Mouse (Mus musculus) midbrain, embryonic 11.5 days (tissue): ENCODE measurements at regions not wholly inside any gene's neighbourhood (a gene's known extent, or its start where the extent isn't known, plus 50 kb on each side); places are given as distances from the start of the nearest gene placed in this dataset.

Experiments used
- ATAC-seq: fragments of 200-750 bp; cut with Nextera tagmentation; 2 replicates; pipeline ENCODE4 v1.8.0; 2017; ENCODE audit warnings: moderate TSS enrichment, moderate library complexity; ENCODE audit not compliant: low FRiP score
- DNase-seq: peaks from one replicate; pipeline ENCODE4 v3.0.0; 2015; ENCODE audit warnings: low spot score; ENCODE audit errors: missing footprints
- H3K27ac ChIP-seq: fragments of 300-500 bp; sonication (generic); 2 replicates; pipeline ENCODE4 v1.5.1; 2014; ENCODE audit warnings: low read depth, low read length
- H3K27me3 ChIP-seq: fragments of 300-500 bp; sonication (generic); 2 replicates; pipeline ENCODE4 v1.6.1; 2014; ENCODE audit warnings: mild to moderate bottlenecking, low read length, moderate library complexity, mixed read lengths; ENCODE audit not compliant: control insufficient read depth, insufficient read depth
- H3K36me3 ChIP-seq: fragments of 300-500 bp; sonication (generic); 2 replicates; pipeline ENCODE4 v1.6.1; 2014; ENCODE audit warnings: mild to moderate bottlenecking, low read length, moderate library complexity, mixed read lengths; ENCODE audit not compliant: control insufficient read depth, insufficient read depth
- H3K4me1 ChIP-seq: fragments of 300-500 bp; sonication (generic); 2 replicates; pipeline ENCODE4 v1.6.1; 2014; ENCODE audit warnings: low read length; ENCODE audit not compliant: control insufficient read depth, insufficient read depth
- H3K4me2 ChIP-seq: fragments of 300-500 bp; sonication (generic); 2 replicates; pipeline ENCODE4 v1.6.1; 2014; ENCODE audit warnings: mild to moderate bottlenecking, moderate library complexity
- H3K4me3 ChIP-seq: fragments of 300-500 bp; sonication (generic); 2 replicates; pipeline ENCODE4 v1.5.1; 2014; ENCODE audit warnings: low read depth, low read length
- H3K9ac ChIP-seq: fragments of 300-500 bp; sonication (generic); 2 replicates; pipeline ENCODE4 v1.6.1; 2014; ENCODE audit warnings: low read length
- H3K9me3 ChIP-seq: fragments of 300-500 bp; sonication (generic); 2 replicates; pipeline ENCODE4 v1.6.1; 2016; ENCODE audit warnings: low read length; ENCODE audit not compliant: control insufficient read depth
- WGBS: fragments of 180-500 bp; shearing (Covaris S2); extraction: QIAGEN DNeasy Blood & Tissue Kit; methylation state at CpG from one replicate; pipeline ENCODE4 v1.1.7; 2014; 5-methylcytosine and 5-hydroxymethylcytosine counted together

DNA sequence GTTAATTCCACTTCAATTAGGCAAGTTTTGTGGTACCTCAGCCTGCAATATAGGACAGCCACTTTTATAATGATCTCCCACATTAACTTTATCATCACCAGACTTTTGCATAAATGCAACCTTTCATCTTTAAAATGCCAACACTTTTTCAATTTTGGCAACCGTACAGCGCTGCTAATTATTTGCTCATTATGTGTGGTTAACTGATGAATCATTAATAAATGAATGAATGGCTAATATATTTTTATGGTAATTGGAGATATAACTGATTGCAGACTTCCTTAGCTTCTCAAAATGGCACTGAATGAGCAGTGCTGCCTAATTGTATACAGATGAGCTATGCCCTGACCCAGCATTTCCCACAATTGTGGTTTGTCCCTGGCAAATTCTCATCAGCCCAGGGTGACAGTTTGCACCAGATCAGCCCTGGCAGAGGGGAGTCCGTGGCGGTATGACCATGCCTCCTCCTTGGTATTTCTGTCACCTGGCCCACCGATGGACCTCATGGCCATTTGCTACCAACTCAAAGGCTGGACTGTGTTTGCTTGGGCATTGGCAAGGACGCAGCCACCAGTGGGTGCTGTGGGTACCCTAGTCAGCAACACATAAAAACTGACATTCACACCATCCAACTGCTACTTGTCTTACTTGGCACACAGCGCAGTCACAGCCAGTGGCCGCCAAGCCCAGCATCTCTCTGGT lies 173.7 kb upstream of the Lmo4 start:
- H3K4me2 ChIP-seq = no peak overlapping the region
- ATAC-seq (no peak), DNase-seq (peak; percentile 73)
- no peak overlapping the region for H3K27ac ChIP-seq
- WGBS = 93% methylated on average over 8 of the region's 8 CpGs
- H3K9me3 ChIP-seq = no peaks in the 10 kb centered on the region
- no peaks in the 10 kb centered on the region for H3K36me3 ChIP-seq
- no peaks in the 10 kb centered on the region for H3K27me3 ChIP-seq
- peaks cover 7% of the 10 kb centered on the region for H3K4me1 ChIP-seq
- H3K9ac ChIP-seq = no peak overlapping the region
- H3K4me3 ChIP-seq = no peak overlapping the region

DNA sequence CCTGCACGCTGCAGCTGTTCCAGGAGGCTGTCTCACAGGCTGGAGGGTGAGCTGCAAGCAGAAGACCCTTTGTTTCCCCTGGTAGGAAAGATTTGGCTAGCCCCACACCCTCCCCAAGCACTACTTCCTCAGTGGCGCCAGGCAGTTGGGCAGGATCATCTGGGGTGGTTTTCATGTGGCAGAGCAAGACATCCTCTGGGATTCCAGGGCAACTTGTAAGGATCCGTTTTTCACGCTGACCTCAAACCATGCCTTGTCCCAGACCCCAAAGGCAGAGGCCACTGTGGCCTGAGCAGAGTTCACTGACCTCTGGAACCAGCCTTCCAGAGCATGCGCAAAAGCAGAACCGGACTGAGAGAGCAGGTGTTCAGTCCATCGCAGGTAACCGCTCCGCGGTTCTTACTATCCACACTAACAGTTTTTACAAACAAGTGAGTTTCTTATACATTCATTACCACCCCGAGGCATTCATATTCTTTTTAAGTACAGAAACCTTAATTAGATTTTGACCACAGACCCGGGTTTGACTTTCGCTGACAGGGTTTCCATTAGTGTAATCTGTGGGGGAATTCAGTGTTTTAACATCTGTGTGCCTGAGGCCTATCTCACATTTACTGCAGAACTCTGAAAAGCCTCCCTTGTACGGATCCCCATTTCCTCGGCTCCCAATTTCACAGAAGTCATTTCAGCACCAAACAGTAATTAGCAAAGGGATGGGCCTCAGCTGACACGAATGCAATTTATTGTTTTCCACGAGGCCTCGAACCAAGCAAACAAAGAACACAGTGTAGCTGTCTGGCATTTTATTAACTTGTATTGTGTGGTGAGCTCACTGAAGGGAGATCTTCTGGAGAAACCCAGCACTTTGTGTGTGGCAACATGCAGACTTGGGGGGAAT lies 172.9 kb upstream of the Lmo4 start:
- DNase-seq (peak; percentile 88), ATAC-seq (no peak)
- Histone ChIP-seq H3K9ac (no peak overlapping the region), H3K4me3 (no peak overlapping the region), H3K27me3 (no peaks in the 10 kb centered on the region), H3K4me2 (no peak overlapping the region), H3K36me3 (no peaks in the 10 kb centered on the region), H3K27ac (no peak overlapping the region), H3K9me3 (no peaks in the 10 kb centered on the region), H3K4me1 (peaks cover 7% of the 10 kb centered on the region)
- WGBS = 54% methylated on average over 18 of the region's 18 CpGs

DNA sequence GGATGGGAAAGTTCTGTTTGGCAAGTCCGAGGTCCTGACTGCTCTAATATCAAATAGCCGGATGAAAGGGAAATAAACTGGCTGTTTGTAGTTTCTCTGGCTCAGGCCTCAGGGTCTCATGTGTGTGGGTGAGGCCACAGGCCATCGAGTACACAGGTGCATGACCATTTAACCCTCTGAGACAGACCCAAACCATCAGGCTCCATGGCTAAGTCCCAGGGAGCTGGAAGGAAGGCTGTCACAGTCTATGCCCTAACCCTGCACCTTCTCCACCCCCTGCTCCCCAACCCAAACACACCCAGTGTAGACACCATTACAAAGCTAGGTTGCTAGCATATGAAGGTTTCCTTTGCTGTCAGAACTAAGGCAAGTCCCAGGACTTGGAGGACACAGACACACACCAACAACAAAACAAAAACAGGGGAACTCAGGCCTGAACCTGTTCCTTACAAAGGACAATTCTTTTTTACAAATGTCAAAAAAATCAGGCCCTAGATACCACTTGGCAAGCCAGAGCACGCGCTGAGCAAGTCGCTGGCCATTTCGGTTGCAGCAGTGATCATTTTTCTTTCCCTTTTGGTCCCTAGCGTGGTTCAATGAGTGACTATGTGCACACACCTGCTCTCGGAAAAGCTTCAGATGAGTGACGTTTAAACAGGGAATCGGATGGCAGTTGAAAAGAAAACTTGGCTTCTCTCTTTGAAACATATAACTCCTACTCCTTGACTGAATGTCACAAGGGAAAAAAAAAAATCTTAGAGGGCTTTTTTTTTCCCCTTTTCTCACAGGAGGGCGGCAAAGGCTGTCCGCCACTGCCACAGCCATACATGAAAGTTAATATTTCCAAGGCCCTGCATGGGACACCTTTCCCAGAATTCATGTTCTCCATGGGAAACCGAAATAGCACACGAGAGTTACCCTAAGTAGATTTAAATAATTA lies 171.7 kb upstream of the Lmo4 start:
- Histone ChIP-seq H3K4me1 (peaks cover 7% of the 10 kb centered on the region), H3K4me2 (no peak overlapping the region), H3K36me3 (no peaks in the 10 kb centered on the region), H3K4me3 (no peak overlapping the region), H3K27ac (no peak overlapping the region), H3K27me3 (no peaks in the 10 kb centered on the region), H3K9me3 (no peaks in the 10 kb centered on the region), H3K9ac (no peak overlapping the region)
- WGBS = 79% methylated on average over 15 of the region's 15 CpGs
- DNase-seq (peak; percentile 77), ATAC-seq (no peak)

DNA sequence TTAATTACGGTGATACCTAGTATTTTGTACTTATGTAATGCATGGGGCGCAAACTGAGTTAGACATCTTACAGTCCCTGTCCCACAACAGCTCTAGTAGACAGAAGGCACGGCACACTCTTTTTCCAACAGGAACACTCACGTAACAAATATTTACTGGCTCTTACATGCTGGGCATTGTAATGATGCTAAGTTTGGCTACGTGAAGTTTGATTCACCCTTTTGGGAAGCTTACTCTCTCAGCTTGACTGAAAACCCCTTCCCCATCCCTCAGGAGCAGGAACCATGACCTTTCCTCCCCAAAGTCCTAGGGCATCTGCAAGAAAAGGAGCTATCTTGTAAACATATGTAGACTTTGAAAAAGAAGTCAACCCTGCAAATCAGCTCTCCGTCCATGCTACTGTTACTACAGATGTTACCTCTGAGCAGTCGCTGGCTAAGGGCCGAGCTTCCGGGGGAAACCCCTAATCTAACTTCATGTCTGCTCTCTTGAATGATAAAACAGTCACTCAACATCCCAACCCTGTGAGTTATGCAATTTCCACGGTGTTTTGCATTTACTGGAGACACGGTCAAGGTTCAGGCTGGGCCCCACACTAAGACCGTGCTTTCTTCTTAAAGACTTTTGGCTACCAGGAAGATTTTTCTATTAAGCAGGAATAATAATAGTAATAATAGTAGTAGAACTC lies 170.8 kb upstream of the Lmo4 start:
- Histone ChIP-seq H3K9ac (no peak overlapping the region), H3K4me2 (no peak overlapping the region), H3K27ac (no peak overlapping the region), H3K27me3 (no peaks in the 10 kb centered on the region), H3K4me3 (no peak overlapping the region), H3K9me3 (no peaks in the 10 kb centered on the region), H3K36me3 (no peaks in the 10 kb centered on the region), H3K4me1 (peaks cover 7% of the 10 kb centered on the region)
- DNase-seq = no peak
- no peak for ATAC-seq
- WGBS = 88% methylated on average over 12 of the region's 12 CpGs

DNA sequence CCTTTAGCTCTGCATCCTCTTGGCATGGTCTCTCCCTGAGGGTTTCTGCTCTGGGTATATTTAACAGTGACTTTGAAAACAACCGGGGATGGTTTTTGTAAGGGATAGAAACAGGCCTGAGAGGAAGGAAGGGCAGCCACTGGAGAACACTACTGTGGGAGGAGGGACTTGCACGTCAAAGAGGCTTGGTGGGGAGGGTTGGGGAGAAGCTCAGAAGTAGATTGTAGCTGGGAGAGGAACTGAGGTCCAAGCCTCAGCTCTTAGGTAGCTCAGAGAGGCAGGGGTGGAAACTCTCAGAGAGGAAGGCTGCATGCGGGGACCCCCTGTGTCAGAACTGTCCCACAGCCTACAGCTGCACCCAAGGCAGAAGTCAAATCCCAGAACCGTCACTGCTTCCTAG lies 163.3 kb upstream of the Lmo4 start:
- Histone ChIP-seq H3K9ac (no peak overlapping the region), H3K36me3 (no peaks in the 10 kb centered on the region), H3K27me3 (no peaks in the 10 kb centered on the region), H3K9me3 (no peaks in the 10 kb centered on the region), H3K4me2 (no peak overlapping the region), H3K4me3 (no peak overlapping the region), H3K27ac (no peak overlapping the region), H3K4me1 (peaks cover 5% of the 10 kb centered on the region; the same call in 1 of the 2 replicates)
- peak; percentile 81 for DNase-seq
- ATAC-seq = no peak
- WGBS = 66% methylated on average over 4 of the region's 4 CpGs

DNA sequence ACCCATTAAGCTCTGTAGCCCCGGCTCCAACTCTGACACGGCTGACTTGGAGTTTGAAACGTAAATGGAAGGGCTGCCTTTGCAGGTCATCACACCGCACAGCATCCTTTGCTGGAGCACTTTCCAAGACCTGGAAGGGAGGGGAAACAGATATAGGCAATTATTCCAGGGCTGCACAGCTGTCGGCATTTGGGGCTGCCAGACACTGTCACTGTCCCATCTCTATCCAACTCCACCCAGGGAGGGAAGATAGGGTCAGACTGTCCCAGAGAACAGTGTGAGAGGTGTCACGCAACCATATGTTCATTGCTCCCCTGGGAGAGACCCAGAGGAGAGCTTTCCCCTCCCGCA lies 162.7 kb upstream of the Lmo4 start:
- ATAC-seq (peak; percentile 66), DNase-seq (no peak)
- Histone ChIP-seq H3K27ac (no peak overlapping the region), H3K4me1 (peaks cover 5% of the 10 kb centered on the region; the same call in 1 of the 2 replicates), H3K4me2 (peak overlapping the region; percentile 56), H3K9ac (peak overlapping the region; percentile 41; the same call in 1 of the 2 replicates), H3K36me3 (no peaks in the 10 kb centered on the region), H3K27me3 (no peaks in the 10 kb centered on the region), H3K4me3 (peak overlapping the region; percentile 24), H3K9me3 (no peaks in the 10 kb centered on the region)
- WGBS = 20% methylated on average over 7 of the region's 7 CpGs

DNA sequence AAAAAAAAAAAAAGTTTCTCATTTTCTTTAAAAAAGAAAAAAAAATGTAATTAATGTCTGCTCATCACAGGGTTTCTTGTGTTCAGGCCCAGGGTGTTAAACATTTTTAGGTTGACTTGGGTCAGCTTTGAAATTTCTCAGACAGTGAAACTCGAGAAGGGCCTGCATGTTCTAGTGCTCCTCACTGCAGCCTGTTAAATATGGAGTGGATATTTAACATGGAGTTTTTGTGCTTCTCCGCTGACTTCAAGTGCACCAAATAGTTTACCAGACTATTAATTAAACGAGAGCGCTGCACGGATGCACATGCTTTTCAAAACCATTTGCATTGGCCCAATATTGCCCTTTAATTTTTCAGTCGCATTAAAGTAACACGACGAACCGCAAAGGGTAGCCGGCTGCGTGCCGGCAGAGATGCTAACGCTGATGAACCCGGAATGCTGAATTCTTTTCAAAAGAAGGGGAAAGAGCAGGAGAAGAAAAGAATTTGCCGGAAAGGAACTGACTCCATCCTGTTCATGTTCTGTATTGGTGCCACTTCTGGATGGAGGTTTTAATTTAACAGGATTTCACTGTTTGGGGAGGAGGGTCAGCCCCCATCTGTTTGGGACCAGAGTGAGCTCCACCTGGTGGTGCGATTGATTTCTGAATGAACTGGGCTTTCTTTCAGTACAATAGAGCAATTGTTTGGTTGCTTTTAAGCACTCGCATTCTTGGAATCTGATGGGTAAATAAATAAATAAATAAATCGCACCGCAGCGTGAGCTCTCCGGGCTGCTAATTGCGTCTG lies 162.2 kb upstream of the Lmo4 start:
- ATAC-seq (peak; percentile 71), DNase-seq (peak; percentile 94)
- Histone ChIP-seq H3K4me1 (peaks cover 5% of the 10 kb centered on the region; the same call in 1 of the 2 replicates), H3K4me3 (peak overlapping the region; percentile 24), H3K27me3 (no peaks in the 10 kb centered on the region), H3K27ac (no peak overlapping the region), H3K4me2 (peak overlapping the region; percentile 56), H3K9me3 (no peaks in the 10 kb centered on the region), H3K9ac (peak overlapping the region; percentile 41; the same call in 1 of the 2 replicates), H3K36me3 (no peaks in the 10 kb centered on the region)
- WGBS = 27% methylated on average over 22 of the region's 22 CpGs

DNA sequence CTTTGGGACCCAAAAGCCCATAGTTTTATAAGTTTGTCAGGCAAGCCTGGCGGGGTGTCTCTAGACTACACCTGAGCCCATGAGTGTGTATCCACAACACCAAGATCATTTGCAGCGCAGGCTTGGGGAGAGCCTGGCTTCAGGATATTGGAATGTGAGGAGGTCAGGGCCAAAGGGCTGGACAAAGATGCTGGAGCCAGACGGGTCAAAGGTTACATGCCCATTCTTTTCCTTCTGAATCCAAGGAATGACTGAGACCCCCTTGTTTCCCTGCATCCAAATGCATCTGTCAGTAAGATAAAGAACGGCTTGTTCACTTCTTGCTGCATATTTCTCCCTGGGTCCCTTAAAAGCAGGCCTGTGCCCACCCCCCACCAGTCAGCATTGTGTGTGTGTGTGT lies 160.9 kb upstream of the Lmo4 start:
- no peak overlapping the region for H3K4me2 ChIP-seq
- H3K27ac ChIP-seq = no peak overlapping the region
- DNase-seq (no peak), ATAC-seq (0 out of 2 replicates have a peak, but pooled peaks have one; percentile 25)
- no peaks in the 10 kb centered on the region for H3K9me3 ChIP-seq
- no peaks in the 10 kb centered on the region for H3K36me3 ChIP-seq
- H3K4me1 ChIP-seq = peaks cover 5% of the 10 kb centered on the region; the same call in 1 of the 2 replicates
- no peaks in the 10 kb centered on the region for H3K27me3 ChIP-seq
- WGBS = 40% methylated on average over 4 of the region's 4 CpGs
- no peak overlapping the region for H3K4me3 ChIP-seq
- no peak overlapping the region for H3K9ac ChIP-seq
